Mouse (Mus musculus): ENCODE data around the gene Kcnh1. TPM values are rescaled to one million over a fixed set of nuclear protein-coding genes. Genes with fewer than 3 reads are reported as not detected.
A peak's percentile ranks its signal among the peaks of the same experiment; 100 is the strongest.

Kcnh1 gene
- polyA plus RNA-seq, 1 experiment from 2014 or later = 0.89 TPM

GRCm38 (mm10) chr1:192421377-192422166, 231.0 kb downstream of the Kcnh1 start:
- Histone ChIP-seq H3K36me3 (no peaks in the 10 kb centered on the region), H3K9ac (no peak overlapping the region), H3K4me3 (replicated peaks) (no peak overlapping the region), H3K4me1 (no peaks in the 10 kb centered on the region), H3K4me2 (no peak overlapping the region), H3K27ac (no peak overlapping the region), H3K27me3 (replicated peaks) (no peaks in the 10 kb centered on the region), H3K9me3 (no peaks in the 10 kb centered on the region)
- no peak for ATAC-seq (ENCODE audit: insufficient read depth, low FRiP score, low read depth)
- 87% methylated on average over 14 of the region's 14 CpGs for WGBS

GRCm38 (mm10) chr1:192431423-192431822, 240.8 kb downstream of the Kcnh1 start:
- no peak overlapping the region for H3K4me2 ChIP-seq
- 87% methylated on average over 2 of the region's 2 CpGs for WGBS
- no peak overlapping the region for H3K27ac ChIP-seq
- no peak overlapping the region for H3K4me3 ChIP-seq (replicated peaks)
- no peak for ATAC-seq (ENCODE audit: insufficient read depth, low FRiP score, low read depth)
- H3K4me1 ChIP-seq = no peaks in the 10 kb centered on the region
- no peaks in the 10 kb centered on the region for H3K9me3 ChIP-seq
- no peaks in the 10 kb centered on the region for H3K36me3 ChIP-seq
- H3K27me3 ChIP-seq (replicated peaks) = no peaks in the 10 kb centered on the region
- H3K9ac ChIP-seq = no peak overlapping the region

GRCm38 (mm10) chr1:192435503-192435902, 244.9 kb downstream of the Kcnh1 start:
- Histone ChIP-seq H3K9ac (no peak overlapping the region), H3K27ac (no peak overlapping the region), H3K9me3 (no peaks in the 10 kb centered on the region), H3K27me3 (replicated peaks) (no peaks in the 10 kb centered on the region), H3K4me1 (no peaks in the 10 kb centered on the region), H3K4me3 (replicated peaks) (no peak overlapping the region), H3K4me2 (no peak overlapping the region), H3K36me3 (no peaks in the 10 kb centered on the region)
- ATAC-seq (ENCODE audit: insufficient read depth, low FRiP score, low read depth) = no peak
- 79% methylated on average over 2 of the region's 2 CpGs for WGBS

- 72% methylated on average over 6 of the region's 6 CpGs for WGBS
- no peak overlapping the region for H3K4me3 ChIP-seq (replicated peaks)
- no peaks in the 10 kb centered on the region for H3K9me3 ChIP-seq
- no peaks in the 10 kb centered on the region for H3K36me3 ChIP-seq
- no peak for ATAC-seq (ENCODE audit: insufficient read depth, low FRiP score, low read depth)
- H3K27ac ChIP-seq = no peak overlapping the region
- no peak overlapping the region for H3K9ac ChIP-seq
- no peaks in the 10 kb centered on the region for H3K4me1 ChIP-seq
- no peak overlapping the region for H3K4me2 ChIP-seq
- H3K27me3 ChIP-seq (replicated peaks) = no peaks in the 10 kb centered on the region
Observed at GRCm38 (mm10) chr1:192439151-192439837, 248.7 kb downstream of the Kcnh1 start.

GRCm38 (mm10) chr1:192442772-192443445, 252.3 kb downstream of the Kcnh1 start:
- H3K9me3 ChIP-seq = no peaks in the 10 kb centered on the region
- ATAC-seq (ENCODE audit: insufficient read depth, low FRiP score, low read depth) = no peak
- H3K36me3 ChIP-seq = no peaks in the 10 kb centered on the region
- H3K4me1 ChIP-seq = peaks cover 8% of the 10 kb centered on the region; the same call in 1 of the 2 replicates
- no peak overlapping the region for H3K27ac ChIP-seq
- H3K4me3 ChIP-seq (replicated peaks) = no peak overlapping the region
- WGBS = 89% methylated on average over 5 of the region's 5 CpGs
- H3K27me3 ChIP-seq (replicated peaks) = no peaks in the 10 kb centered on the region
- H3K9ac ChIP-seq = no peak overlapping the region
- H3K4me2 ChIP-seq = no peak overlapping the region

GRCm38 (mm10) chr1:192443998-192444657, 253.6 kb downstream of the Kcnh1 start:
- H3K27me3 ChIP-seq (replicated peaks) = no peaks in the 10 kb centered on the region
- H3K4me1 ChIP-seq = peaks cover 8% of the 10 kb centered on the region; the same call in 1 of the 2 replicates
- H3K9me3 ChIP-seq = no peaks in the 10 kb centered on the region
- no peaks in the 10 kb centered on the region for H3K36me3 ChIP-seq
- H3K4me3 ChIP-seq (replicated peaks) = no peak overlapping the region
- no peak overlapping the region for H3K4me2 ChIP-seq
- WGBS = 72% methylated on average over 20 of the region's 20 CpGs
- H3K27ac ChIP-seq = peak overlapping the region; percentile 38
- no peak for ATAC-seq (ENCODE audit: insufficient read depth, low FRiP score, low read depth)
- no peak overlapping the region for H3K9ac ChIP-seq

- H3K36me3 ChIP-seq = no peaks in the 10 kb centered on the region
- ATAC-seq (ENCODE audit: insufficient read depth, low FRiP score, low read depth) = peak; percentile 74; the same call in 1 of the 2 replicates
- peak overlapping the region; percentile 38 for H3K27ac ChIP-seq
- H3K9me3 ChIP-seq = no peaks in the 10 kb centered on the region
- no peaks in the 10 kb centered on the region for H3K27me3 ChIP-seq (replicated peaks)
- WGBS = 56% methylated on average over 7 of the region's 7 CpGs
- no peak overlapping the region for H3K4me2 ChIP-seq
- H3K9ac ChIP-seq = no peak overlapping the region
- no peak overlapping the region for H3K4me3 ChIP-seq (replicated peaks)
- H3K4me1 ChIP-seq = peaks cover 8% of the 10 kb centered on the region; the same call in 1 of the 2 replicates
Observed at GRCm38 (mm10) chr1:192444658-192445447, 254.3 kb downstream of the Kcnh1 start.

GRCm38 (mm10) chr1:192446158-192446557, 255.6 kb downstream of the Kcnh1 start:
- Histone ChIP-seq H3K4me2 (no peak overlapping the region), H3K27ac (no peak overlapping the region), H3K27me3 (replicated peaks) (no peaks in the 10 kb centered on the region), H3K4me3 (replicated peaks) (no peak overlapping the region), H3K9me3 (no peaks in the 10 kb centered on the region), H3K9ac (no peak overlapping the region), H3K36me3 (no peaks in the 10 kb centered on the region), H3K4me1 (peaks cover 8% of the 10 kb centered on the region)
- 60% methylated on average over 5 of the region's 5 CpGs for WGBS
- no peak for ATAC-seq (ENCODE audit: insufficient read depth, low FRiP score, low read depth)

- Histone ChIP-seq H3K4me3 (replicated peaks) (no peak overlapping the region), H3K27ac (no peak overlapping the region), H3K9ac (no peak overlapping the region), H3K4me1 (peaks cover 8% of the 10 kb centered on the region), H3K9me3 (no peaks in the 10 kb centered on the region), H3K36me3 (no peaks in the 10 kb centered on the region), H3K4me2 (no peak overlapping the region), H3K27me3 (replicated peaks) (no peaks in the 10 kb centered on the region)
- no peak for ATAC-seq (ENCODE audit: insufficient read depth, low FRiP score, low read depth)
- 61% methylated on average over 2 of the region's 2 CpGs for WGBS
Observed at GRCm38 (mm10) chr1:192447666-192448065, 257.1 kb downstream of the Kcnh1 start.

- no peak overlapping the region for H3K9ac ChIP-seq
Observed at GRCm38 (mm10) chr1:192448512-192448911, 257.9 kb downstream of the Kcnh1 start.

More at GRCm38 (mm10) chr1:192448512-192448911, 257.9 kb downstream of the Kcnh1 start:
- Histone ChIP-seq H3K36me3 (no peaks in the 10 kb centered on the region), H3K4me3 (replicated peaks) (no peak overlapping the region), H3K4me2 (no peak overlapping the region), H3K4me1 (peaks cover 8% of the 10 kb centered on the region), H3K27ac (no peak overlapping the region), H3K9me3 (no peaks in the 10 kb centered on the region), H3K27me3 (replicated peaks) (no peaks in the 10 kb centered on the region)
- 81% methylated on average over 1 of the region's 1 CpGs for WGBS
- no peak for ATAC-seq (ENCODE audit: insufficient read depth, low FRiP score, low read depth)
